Mouse (Mus musculus): ENCODE results near the gene Ccn5. TPM values are rescaled to one million over a fixed set of nuclear protein-coding genes. Genes with fewer than 3 reads are reported as not detected.

Gene Ccn5
- polyA plus RNA-seq, 1 experiment, result not detected

GRCm38 (mm10) chr2:163880891-163881290, 60.2 kb downstream of the Ccn5 start:
- H3K4me3 ChIP-seq (ENCODE audit: low read depth, low read length), result no peak overlapping the region
- H3K27me3 ChIP-seq (ENCODE audit: control insufficient read depth, insufficient read depth, low read length), result no peaks in the 10 kb centered on the region
- H3K36me3 ChIP-seq (ENCODE audit: control insufficient read depth, insufficient read depth, low read length), result no peaks in the 10 kb centered on the region
- WGBS, result 36% methylated on average over 6 of the region's 6 CpGs
- no peak overlapping the region for H3K27ac ChIP-seq (ENCODE audit: insufficient read depth, low read depth, low read length)
- no peak for TF ChIP-seq CTCF (IDR thresholded peaks at IDR 0.05; ENCODE audit: extremely low read depth, insufficient read length, insufficient replicate concordance, low read depth, low read length)
- TF ChIP-seq POLR2A (IDR thresholded peaks at IDR 0.05; ENCODE audit: low read depth, low read length), result no peak
- no peaks in the 10 kb centered on the region for H3K4me1 ChIP-seq (ENCODE audit: control insufficient read depth, insufficient read depth, insufficient read length, low read length)

Other genes with a start within 250 kb of the Ccn5 start
- gene Ttpal, start 218.5 kb upstream of the Ccn5 start, polyA plus RNA-seq (2012; rRNA removed), result 8.3 and 16.0 TPM in 2 replicates
- gene Serinc3, start 175.7 kb upstream of the Ccn5 start, polyA plus RNA-seq (2012; rRNA removed), result 121 and 262 TPM in 2 replicates
- gene Pkig, start 162.5 kb upstream of the Ccn5 start, polyA plus RNA-seq (2012; rRNA removed), result 82.0 and 143 TPM in 2 replicates
- gene Ada, start 70.6 kb upstream of the Ccn5 start, polyA plus RNA-seq (2012; rRNA removed), result 414 and 869 TPM in 2 replicates
- not detected in 2 replicates for gene Kcnk15, start 32.8 kb downstream of the Ccn5 start, polyA plus RNA-seq (2012; rRNA removed)
- 0.05 and 0.17 TPM in 2 replicates for gene Rims4, start 97.8 kb downstream of the Ccn5 start, polyA plus RNA-seq (2012; rRNA removed)
- gene Ywhab, start 174.1 kb downstream of the Ccn5 start, polyA plus RNA-seq (2012; rRNA removed), result 12.1 and 25.8 TPM in 2 replicates
- 0.10 and 0.18 TPM in 2 replicates for gene Pabpc1l, start 204.6 kb downstream of the Ccn5 start, polyA plus RNA-seq (2012; rRNA removed)
- 4.9 and 10.8 TPM in 2 replicates for gene Stk4, start 249.5 kb downstream of the Ccn5 start, polyA plus RNA-seq (2012; rRNA removed)